Mouse (Mus musculus): Measurements from ENCODE around the gene Enox1. TPM values are rescaled to one million over a fixed set of nuclear protein-coding genes. Genes with fewer than 3 reads are reported as not detected.

Gene Enox1
- total and polyA plus RNA-seq, 3 experiments, result 0.23 to 0.80 (median 0.78) TPM

DNA sequence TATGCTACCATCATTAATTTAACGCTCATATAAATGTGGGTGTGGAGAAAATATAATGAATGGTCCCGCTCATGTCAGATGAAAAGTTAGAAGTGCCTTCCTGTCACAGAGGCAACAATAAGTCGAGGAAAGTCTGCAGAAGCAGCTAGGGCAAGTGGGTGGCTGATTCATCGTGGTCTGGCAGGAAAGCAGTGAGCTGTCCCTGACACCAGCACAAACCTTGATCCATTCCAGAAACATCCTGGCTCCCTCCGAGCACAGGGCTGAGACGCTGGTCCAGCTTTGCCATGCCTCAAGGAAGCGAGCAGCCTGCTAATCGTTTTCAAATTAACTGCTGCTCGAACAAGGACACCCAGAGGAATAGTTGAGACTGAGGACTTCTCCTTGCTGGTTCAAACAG, 219.1 kb downstream of the Enox1 start:
- WGBS, result 21% methylated on average over 9 of the region's 9 CpGs
- intact Hi-C loops (cut with DNase I), result no loop called here
- no peak for TF ChIP-seq CTCF (IDR thresholded peaks at IDR 0.05)
- no peak for TF ChIP-seq POLR2A (IDR thresholded peaks at IDR 0.05; ENCODE audit: insufficient read depth, low read depth, low read length)
- TF ChIP-seq EP300 (IDR thresholded peaks at IDR 0.05; ENCODE audit: insufficient read depth, low read depth, low read length), result no peak
- H3K27me3 ChIP-seq (ENCODE audit: control insufficient read depth, insufficient read depth, low read length), result no peaks in the 10 kb centered on the region
- no peak overlapping the region for H3K9ac ChIP-seq (ENCODE audit: low read depth, low read length)
- H3K36me3 ChIP-seq (ENCODE audit: control insufficient read depth, insufficient read depth, low read length), result no peaks in the 10 kb centered on the region
- no peak overlapping the region for H3K4me3 ChIP-seq
- H3K4me1 ChIP-seq (ENCODE audit: control insufficient read depth, insufficient read depth, low read length), result peaks cover 1% of the 10 kb centered on the region
- DNase-seq, result peak in 1 of 2 experiments; percentile 5
- H3K27ac ChIP-seq, result no peak overlapping the region
- no peaks in the 10 kb centered on the region for H3K79me2 ChIP-seq (replicated peaks; ENCODE audit: control insufficient read depth, insufficient read depth, low read length)

DNA sequence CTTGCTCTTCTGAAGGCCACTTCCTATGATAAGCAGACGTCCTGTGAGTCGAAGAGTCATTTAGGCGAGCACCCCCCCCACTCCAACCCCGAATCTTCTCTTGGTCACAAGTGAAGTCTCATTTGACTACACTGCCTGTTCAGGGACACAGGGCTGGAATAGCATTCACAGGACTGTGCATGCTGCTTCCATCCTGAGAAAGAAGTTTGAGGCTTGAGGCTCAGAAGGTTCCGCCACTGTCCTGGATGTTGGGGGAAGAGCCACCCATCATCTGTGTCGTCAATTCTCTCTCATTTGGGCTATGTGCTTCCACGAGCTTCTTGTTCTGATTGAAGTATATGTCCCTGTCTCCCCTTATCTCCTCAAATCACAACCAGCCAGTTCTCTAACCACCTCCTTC, 220.2 kb downstream of the Enox1 start:
- Histone ChIP-seq H3K36me3 (ENCODE audit: control insufficient read depth, insufficient read depth, low read length) (no peaks in the 10 kb centered on the region), H3K4me1 (ENCODE audit: control insufficient read depth, insufficient read depth, low read length) (peaks cover 1% of the 10 kb centered on the region), H3K9ac (ENCODE audit: low read depth, low read length) (no peak overlapping the region), H3K4me3 (no peak overlapping the region), H3K27me3 (ENCODE audit: control insufficient read depth, insufficient read depth, low read length) (no peaks in the 10 kb centered on the region), H3K79me2 (replicated peaks; ENCODE audit: control insufficient read depth, insufficient read depth, low read length) (no peaks in the 10 kb centered on the region), H3K27ac (no peak overlapping the region)
- no peak for DNase-seq
- intact Hi-C loops (cut with DNase I), result no loop called here
- 59% methylated on average over 7 of the region's 7 CpGs for WGBS
- no peak for TF ChIP-seq CTCF (IDR thresholded peaks at IDR 0.05)
- no peak for TF ChIP-seq EP300 (IDR thresholded peaks at IDR 0.05; ENCODE audit: insufficient read depth, low read depth, low read length)
- no peak for TF ChIP-seq POLR2A (IDR thresholded peaks at IDR 0.05; ENCODE audit: insufficient read depth, low read depth, low read length)

DNA sequence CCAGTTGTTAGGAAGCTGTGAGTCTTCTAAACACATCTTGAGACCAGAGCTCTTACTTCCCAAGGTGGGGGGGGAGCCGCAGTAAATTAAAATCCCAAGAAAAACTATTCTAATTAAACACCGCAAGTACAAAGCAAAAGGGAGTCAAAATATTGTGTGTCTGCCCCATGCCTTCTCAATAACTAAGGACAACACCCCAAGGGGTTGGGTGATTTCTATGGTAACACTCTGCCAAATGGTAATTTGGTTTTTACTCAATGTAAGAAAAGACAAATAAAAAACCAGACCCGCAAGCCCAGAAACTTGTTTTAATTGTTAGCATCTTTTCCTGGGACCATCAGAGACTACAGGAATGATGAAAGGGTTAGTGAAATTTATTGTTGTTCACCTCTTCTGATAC, 220.9 kb downstream of the Enox1 start:
- intact Hi-C loops (cut with DNase I), result no loop called here
- 96% methylated on average over 3 of the region's 3 CpGs for WGBS
- no peak for TF ChIP-seq CTCF (IDR thresholded peaks at IDR 0.05)
- TF ChIP-seq POLR2A (IDR thresholded peaks at IDR 0.05; ENCODE audit: insufficient read depth, low read depth, low read length), result no peak
- no peak for TF ChIP-seq EP300 (IDR thresholded peaks at IDR 0.05; ENCODE audit: insufficient read depth, low read depth, low read length)
- no peak overlapping the region for H3K27ac ChIP-seq
- H3K27me3 ChIP-seq (ENCODE audit: control insufficient read depth, insufficient read depth, low read length), result no peaks in the 10 kb centered on the region
- no peaks in the 10 kb centered on the region for H3K36me3 ChIP-seq (ENCODE audit: control insufficient read depth, insufficient read depth, low read length)
- no peaks in the 10 kb centered on the region for H3K79me2 ChIP-seq (replicated peaks; ENCODE audit: control insufficient read depth, insufficient read depth, low read length)
- H3K4me3 ChIP-seq, result no peak overlapping the region
- peaks cover 1% of the 10 kb centered on the region for H3K4me1 ChIP-seq (ENCODE audit: control insufficient read depth, insufficient read depth, low read length)
- H3K9ac ChIP-seq (ENCODE audit: low read depth, low read length), result no peak overlapping the region
- DNase-seq, result no peak

DNA sequence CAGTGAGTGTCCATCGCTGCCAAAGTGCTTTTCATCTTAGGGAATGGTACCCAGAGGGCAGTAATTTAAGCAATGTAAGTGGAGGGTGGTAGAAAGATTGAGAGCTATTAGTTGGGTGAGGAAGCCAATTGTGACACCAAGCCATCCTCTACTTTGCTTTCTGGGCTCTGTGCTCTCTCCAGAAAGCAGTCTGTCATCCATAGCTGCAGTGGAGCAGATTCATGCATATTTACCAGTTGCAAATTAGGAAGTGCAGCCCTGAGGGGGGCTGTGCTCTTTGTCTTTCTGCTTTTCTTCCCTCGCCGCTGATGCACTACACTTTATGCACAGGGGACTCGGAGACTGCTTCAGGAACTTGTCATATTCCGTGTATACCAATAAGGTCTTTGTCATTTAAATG, 221.3 kb downstream of the Enox1 start:
- DNase-seq, result no peak
- 75% methylated on average over 5 of the region's 5 CpGs for WGBS
- no peaks in the 10 kb centered on the region for H3K79me2 ChIP-seq (replicated peaks; ENCODE audit: control insufficient read depth, insufficient read depth, low read length)
- TF ChIP-seq CTCF (IDR thresholded peaks at IDR 0.05) (no peak), EP300 (IDR thresholded peaks at IDR 0.05; ENCODE audit: insufficient read depth, low read depth, low read length) (no peak), POLR2A (IDR thresholded peaks at IDR 0.05; ENCODE audit: insufficient read depth, low read depth, low read length) (no peak)
- H3K36me3 ChIP-seq (ENCODE audit: control insufficient read depth, insufficient read depth, low read length), result no peaks in the 10 kb centered on the region
- no peak overlapping the region for H3K4me3 ChIP-seq
- intact Hi-C loops (cut with DNase I), result no loop called here
- H3K9ac ChIP-seq (ENCODE audit: low read depth, low read length), result no peak overlapping the region
- no peak overlapping the region for H3K27ac ChIP-seq
- H3K4me1 ChIP-seq (ENCODE audit: control insufficient read depth, insufficient read depth, low read length), result peaks cover 1% of the 10 kb centered on the region
- H3K27me3 ChIP-seq (ENCODE audit: control insufficient read depth, insufficient read depth, low read length), result no peaks in the 10 kb centered on the region

DNA sequence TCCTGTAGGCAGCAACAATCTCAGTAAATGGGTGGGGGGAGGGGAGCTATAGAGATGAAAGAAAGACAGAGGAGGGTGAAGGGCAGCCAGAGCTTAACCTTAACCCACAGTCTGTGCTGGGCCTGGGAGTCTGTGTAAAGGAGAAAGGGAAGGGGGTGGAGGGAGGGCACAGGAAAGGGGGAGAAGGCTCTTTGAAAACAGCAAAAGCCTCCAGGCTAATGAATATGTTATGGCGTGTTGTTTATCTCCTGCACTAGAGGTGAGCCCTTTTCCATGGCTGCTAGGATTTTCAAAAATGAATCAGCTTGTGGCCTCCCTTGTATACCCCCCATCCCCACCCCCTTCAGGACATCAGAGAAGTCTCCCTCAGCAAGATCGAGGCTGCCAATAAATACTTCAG, 225.0 kb downstream of the Enox1 start:
- H3K4me3 ChIP-seq, result no peak overlapping the region
- H3K36me3 ChIP-seq (ENCODE audit: control insufficient read depth, insufficient read depth, low read length), result no peaks in the 10 kb centered on the region
- H3K27me3 ChIP-seq (ENCODE audit: control insufficient read depth, insufficient read depth, low read length), result no peaks in the 10 kb centered on the region
- no peak for DNase-seq
- H3K9ac ChIP-seq (ENCODE audit: low read depth, low read length), result no peak overlapping the region
- intact Hi-C loops (cut with DNase I), result no loop called here
- H3K79me2 ChIP-seq (replicated peaks; ENCODE audit: control insufficient read depth, insufficient read depth, low read length), result no peaks in the 10 kb centered on the region
- H3K27ac ChIP-seq, result no peak overlapping the region
- TF ChIP-seq POLR2A (IDR thresholded peaks at IDR 0.05; ENCODE audit: insufficient read depth, low read depth, low read length) (no peak), CTCF (IDR thresholded peaks at IDR 0.05) (no peak), EP300 (IDR thresholded peaks at IDR 0.05; ENCODE audit: insufficient read depth, low read depth, low read length) (no peak)
- no peaks in the 10 kb centered on the region for H3K4me1 ChIP-seq (ENCODE audit: control insufficient read depth, insufficient read depth, low read length)
- 45% methylated on average over 2 of the region's 2 CpGs for WGBS

DNA sequence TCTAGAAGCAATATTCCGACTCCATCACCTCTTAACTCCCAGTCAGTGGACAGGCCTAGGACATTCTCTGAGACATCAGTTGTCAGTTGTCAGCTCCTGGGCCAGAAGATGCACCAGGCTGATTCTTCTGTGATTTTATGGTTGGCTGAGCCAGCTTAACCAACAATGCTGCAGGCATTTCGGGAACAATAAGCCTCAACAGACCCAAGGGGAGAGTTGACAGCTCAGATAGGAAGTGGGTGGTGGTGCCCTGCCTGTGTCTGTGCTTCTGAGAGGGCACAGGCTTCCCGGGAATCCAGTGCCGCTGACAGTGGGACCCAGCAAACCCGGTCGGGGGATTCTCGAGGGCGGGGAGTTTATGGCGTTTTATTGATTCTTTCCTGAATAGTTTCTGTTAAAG, 229.1 kb downstream of the Enox1 start:
- intact Hi-C loops (cut with DNase I), result no loop called here
- DNase-seq, result no peak
- 58% methylated on average over 9 of the region's 9 CpGs for WGBS
- Histone ChIP-seq H3K79me2 (replicated peaks; ENCODE audit: control insufficient read depth, insufficient read depth, low read length) (no peaks in the 10 kb centered on the region), H3K4me3 (no peak overlapping the region), H3K36me3 (ENCODE audit: control insufficient read depth, insufficient read depth, low read length) (no peaks in the 10 kb centered on the region), H3K27me3 (ENCODE audit: control insufficient read depth, insufficient read depth, low read length) (no peaks in the 10 kb centered on the region), H3K4me1 (ENCODE audit: control insufficient read depth, insufficient read depth, low read length) (no peaks in the 10 kb centered on the region), H3K9ac (ENCODE audit: low read depth, low read length) (no peak overlapping the region), H3K27ac (no peak overlapping the region)
- TF ChIP-seq CTCF (IDR thresholded peaks at IDR 0.05) (no peak), POLR2A (IDR thresholded peaks at IDR 0.05; ENCODE audit: insufficient read depth, low read depth, low read length) (no peak), EP300 (IDR thresholded peaks at IDR 0.05; ENCODE audit: insufficient read depth, low read depth, low read length) (no peak)
